Comparison of ENCODE assay signal across 8 mouse cellular contexts in the genomic region with DNA sequence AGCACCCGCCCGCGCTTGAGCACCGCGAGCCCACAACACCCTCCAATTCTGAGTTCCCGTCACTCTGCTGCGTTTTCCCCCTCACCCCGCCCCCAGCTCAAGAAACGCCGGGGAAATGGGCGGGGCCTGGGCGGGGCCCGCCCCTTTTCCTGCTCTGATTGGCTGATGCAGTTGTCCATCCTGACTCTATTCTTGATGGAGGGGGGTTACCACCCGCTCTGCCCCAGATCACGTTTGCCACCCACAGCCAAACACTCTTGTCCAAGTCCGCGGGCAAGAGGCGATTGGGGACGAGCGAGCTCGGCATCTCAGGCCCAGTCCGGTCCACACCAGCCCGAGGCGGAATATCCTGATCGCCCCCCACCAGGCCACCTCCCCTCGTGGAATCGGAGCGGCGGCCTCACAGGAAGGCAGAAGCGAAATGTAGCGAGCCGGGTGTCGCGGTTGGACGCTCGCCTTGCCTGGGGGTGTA. TPM values are rescaled to one million over a fixed set of nuclear protein-coding genes. Genes with fewer than 3 reads are reported as not detected.
DNase-seq lines count a peak whose midpoint lies in the region; ATAC-seq lines count a peak whose summit lies in the region.

No protein-coding gene starts in this region.

- peak; percentile 92 for ATAC-seq in megakaryocyte progenitor cell, adult 5-6 weeks (replicated peaks; ENCODE audit: poor library complexity)

- peak; percentile 94 for DNase-seq in adipocyte (ENCODE audit: low spot score)
- peak; percentile 87 for DNase-seq in embryo, embryonic 10 days (ENCODE audit: low spot score)
- DNase-seq in gastrocnemius, postnatal 10 days: peak; percentile 93
- DNase-seq in induced T-regulatory cell, adult 2 months (ENCODE audit: low read depth): peak; percentile 99
- DNase-seq in left cerebral cortex, adult 9 months (ENCODE audit: low spot score in 2 of 2): peak; percentile 86 to 97
- DNase-seq in right cerebral cortex, postnatal 14 days: peak; percentile 87
- peak; percentile 89 to 94 for DNase-seq in urinary bladder, postnatal 36 days (ENCODE audit: low spot score in 2 of 2)

RNA-seq across cellular contexts. Expression of a gene that starts 0.5 kb away (rescaled TPM):
- total RNA-seq in gastrocnemius, postnatal 10 days (2021): 10 to 100 TPM; 56.1 to 64.2 TPM
- 5.9 TPM in 2 replicates for total RNA-seq in megakaryocyte progenitor cell, adult 5-6 weeks (2015)
- 3.3 and 5.2 TPM in 2 replicates for total RNA-seq in megakaryocyte progenitor cell, adult 5-6 weeks (2017)

RNA-seq across cellular contexts. Expression of a gene that starts 30.6 kb away (rescaled TPM):
- 1 to 10 TPM; 1.3 to 1.6 TPM for total RNA-seq in gastrocnemius, postnatal 10 days (2021)
- 0.15 and 0.17 TPM in 2 replicates for total RNA-seq in megakaryocyte progenitor cell, adult 5-6 weeks (2015)
- total RNA-seq in megakaryocyte progenitor cell, adult 5-6 weeks (2017): 0.07 and 0.08 TPM in 2 replicates

RNA-seq across cellular contexts. Expression of a gene that starts 39.2 kb away (rescaled TPM):
- total RNA-seq in gastrocnemius, postnatal 10 days (2021): 1 to 10 TPM; 7.1 to 8.9 TPM
- total RNA-seq in megakaryocyte progenitor cell, adult 5-6 weeks (2015): 17.0 and 19.0 TPM in 2 replicates
- total RNA-seq in megakaryocyte progenitor cell, adult 5-6 weeks (2017): 16.0 and 20.2 TPM in 2 replicates

Comparison
In these comparisons a context has a peak if more than half of its experiments do, and no peak if none do; other contexts are left out.
1. Peak in every context shown above with its lines: DNase-seq and ATAC-seq.
2. RNA of a gene that starts 0.5 kb away (total RNA-seq): 56.1 to 64.2 TPM in gastrocnemius, postnatal 10 days; 3.3 to 5.9 TPM in megakaryocyte progenitor cell, adult 5-6 weeks; every median in the first group is over 4 times any median in the second.